Mouse (Mus musculus): ENCODE measurements around the gene Alb. TPM values are rescaled to one million over a fixed set of nuclear protein-coding genes. Genes with fewer than 3 reads are reported as not detected.

Alb gene
- not detected in 2 replicates for total RNA-seq (2012; rRNA removed)
- not detected for polyA plus RNA-seq (2012; ENCODE audit: insufficient read depth in 1 of 2, insufficient read length in 2 of 2, low read depth in 1 of 2, low replicate concordance in 2 of 2, missing spikeins in 1 of 2)

DNA sequence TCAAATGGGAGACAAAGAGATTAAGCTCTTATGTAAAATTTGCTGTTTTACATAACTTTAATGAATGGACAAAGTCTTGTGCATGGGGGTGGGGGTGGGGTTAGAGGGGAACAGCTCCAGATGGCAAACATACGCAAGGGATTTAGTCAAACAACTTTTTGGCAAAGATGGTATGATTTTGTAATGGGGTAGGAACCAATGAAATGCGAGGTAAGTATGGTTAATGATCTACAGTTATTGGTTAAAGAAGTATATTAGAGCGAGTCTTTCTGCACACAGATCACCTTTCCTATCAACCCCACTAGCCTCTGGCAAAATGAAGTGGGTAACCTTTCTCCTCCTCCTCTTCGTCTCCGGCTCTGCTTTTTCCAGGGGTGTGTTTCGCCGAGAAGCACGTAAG lies at the start of gene Alb:
Alb (plus strand) TSS at position 279 of the 400 bp plus-strand sequence.
- H3K9ac ChIP-seq (ENCODE audit: control insufficient read depth, low read depth, low read length, poor library complexity, severe bottlenecking), result no peak within 1 kb of the TSS
- no peaks in the 10 kb centered on the region for H3K36me3 ChIP-seq (ENCODE audit: control insufficient read depth in 1 of 2, insufficient read depth in 2 of 2, low read length in 2 of 2)
- no peaks in the 10 kb centered on the region for H3K4me1 ChIP-seq (ENCODE audit: control insufficient read depth in 1 of 2, insufficient read depth in 2 of 2, low read length in 2 of 2)
- no peaks in the 10 kb centered on the region for H3K27me3 ChIP-seq (ENCODE audit: control insufficient read depth in 1 of 2, insufficient read depth in 2 of 2, low read length in 2 of 2)
- H3K9me3 ChIP-seq (replicated peaks; ENCODE audit: insufficient read depth, low read length), result no peaks in the 10 kb centered on the region
- no peak within 1 kb of the TSS for H3K27ac ChIP-seq (ENCODE audit: control insufficient read depth, low read depth, low read length)
- no peak within 1 kb of the TSS for H3K4me3 ChIP-seq (ENCODE audit: control insufficient read depth in 1 of 2, insufficient read depth in 1 of 2, low read depth in 2 of 2, low read length in 2 of 2)
- no peaks in the 10 kb centered on the region for H3K79me2 ChIP-seq (ENCODE audit: control insufficient read depth, insufficient read depth, low read length, poor library complexity)
- TF ChIP-seq JUND (IDR thresholded peaks at IDR 0.05; ENCODE audit: low read depth, low read length), result no peak
- TF ChIP-seq MAX (IDR thresholded peaks at IDR 0.05; ENCODE audit: low read length), result no peak
- TF ChIP-seq NELFE (IDR thresholded peaks at IDR 0.05; ENCODE audit: low read depth, low read length), result no peak
- TF ChIP-seq POLR2AphosphoS2 (IDR thresholded peaks at IDR 0.05; ENCODE audit: low read length), result no peak
- TF ChIP-seq TAL1 (IDR thresholded peaks at IDR 0.05; ENCODE audit: low read length), result no peak
- TF ChIP-seq GATA1 (IDR thresholded peaks at IDR 0.05; ENCODE audit: low read depth, low read length), result no peak
- TF ChIP-seq MYC (IDR thresholded peaks at IDR 0.05; ENCODE audit: low read depth, low read length), result no peak
- TF ChIP-seq UBTF (IDR thresholded peaks at IDR 0.05; ENCODE audit: borderline replicate concordance, insufficient read depth, low read depth, low read length), result no peak
- TF ChIP-seq NRF1 (IDR thresholded peaks at IDR 0.05; ENCODE audit: insufficient read depth, low read depth, low read length, poor library complexity, severe bottlenecking), result no peak
- TF ChIP-seq ZKSCAN1 (IDR thresholded peaks at IDR 0.05; ENCODE audit: low read depth, low read length), result no peak
- no peak for TF ChIP-seq TCF12 (IDR thresholded peaks at IDR 0.05; ENCODE audit: low read depth, low read length)
- TF ChIP-seq POLR2AphosphoS5 (IDR thresholded peaks at IDR 0.05; ENCODE audit: borderline replicate concordance, low read depth, low read length), result no peak
- TF ChIP-seq MXI1 (IDR thresholded peaks at IDR 0.05; ENCODE audit: low read depth, low read length), result no peak
- no peak for TF ChIP-seq MEF2A (IDR thresholded peaks at IDR 0.05; ENCODE audit: extremely low read depth, insufficient replicate concordance, low read depth, low read length, poor library complexity, severe bottlenecking)
- TF ChIP-seq E2F4 (IDR thresholded peaks at IDR 0.05; ENCODE audit: borderline replicate concordance, low read depth, low read length), result no peak
- TF ChIP-seq ZNF384 (IDR thresholded peaks at IDR 0.05; ENCODE audit: low read depth, low read length), result no peak
- DNase-seq (ENCODE audit: low read depth, low spot score), result no peak

DNA sequence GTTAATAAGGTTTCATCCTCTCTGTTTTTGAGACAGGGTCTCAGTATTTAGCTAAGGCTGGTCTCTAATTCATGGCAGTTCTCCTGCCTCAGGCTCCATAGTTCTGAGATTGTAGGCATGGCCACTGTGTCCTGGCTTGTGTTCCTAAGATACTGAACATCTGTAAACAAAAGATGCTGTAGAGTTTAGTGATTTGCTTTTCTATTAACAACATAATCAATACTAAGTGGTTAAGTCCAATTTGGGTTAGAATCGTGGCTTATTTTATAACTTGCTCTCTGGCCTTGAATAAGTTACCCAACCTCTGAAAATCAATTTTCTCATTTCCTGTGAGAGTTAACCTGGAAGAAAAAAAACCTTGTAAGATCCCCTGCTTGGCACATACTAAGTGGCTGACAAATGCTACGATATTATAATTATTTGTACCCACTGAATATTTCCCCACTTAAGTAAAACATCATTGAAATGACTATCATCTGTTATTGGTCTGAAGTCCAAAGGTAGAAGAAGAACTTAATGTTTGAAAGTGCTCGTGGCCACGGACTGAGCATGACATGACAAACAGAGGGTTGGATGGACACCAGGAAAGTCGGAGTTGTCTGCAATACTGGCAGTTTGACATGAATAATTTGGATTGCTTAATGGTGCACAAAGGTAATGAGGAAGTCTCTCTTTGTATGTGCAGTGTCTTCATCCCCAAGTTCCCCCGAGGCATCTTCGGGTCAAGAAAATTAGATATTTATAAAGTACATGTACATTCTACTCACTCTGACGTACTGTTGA lies 46.4 kb upstream of the Alb start:
- DNase-seq (ENCODE audit: low read depth, low spot score), result no peak
- no peaks in the 10 kb centered on the region for H3K79me2 ChIP-seq (ENCODE audit: control insufficient read depth, insufficient read depth, low read length, poor library complexity)
- H3K9ac ChIP-seq (ENCODE audit: control insufficient read depth, low read depth, low read length, poor library complexity, severe bottlenecking), result no peak overlapping the region
- H3K4me3 ChIP-seq (ENCODE audit: control insufficient read depth in 1 of 2, insufficient read depth in 1 of 2, low read depth in 2 of 2, low read length in 2 of 2), result no peak overlapping the region
- H3K27ac ChIP-seq (ENCODE audit: control insufficient read depth, low read depth, low read length), result no peak overlapping the region
- no peak for TF ChIP-seq SIN3A (IDR thresholded peaks at IDR 0.05; ENCODE audit: low read length)
- TF ChIP-seq HCFC1 (IDR thresholded peaks at IDR 0.05; ENCODE audit: low read depth, low read length), result no peak
- TF ChIP-seq ZKSCAN1 (IDR thresholded peaks at IDR 0.05; ENCODE audit: low read depth, low read length), result no peak
- TF ChIP-seq ELF1 (IDR thresholded peaks at IDR 0.05; ENCODE audit: low read depth, low read length), result no peak
- TF ChIP-seq MAZ (IDR thresholded peaks at IDR 0.05; ENCODE audit: low read depth, low read length), result no peak
- TF ChIP-seq MAX (IDR thresholded peaks at IDR 0.05; ENCODE audit: low read length), result no peak
- no peak for TF ChIP-seq TAL1 (IDR thresholded peaks at IDR 0.05; ENCODE audit: low read length)
- no peak for TF ChIP-seq CTCF (IDR thresholded peaks at IDR 0.05 in 2 of 3, conservative IDR thresholded peaks at IDR 0.05 in 1 of 3; ENCODE audit: control insufficient read depth in 1 of 3, insufficient read depth in 1 of 3, low read depth in 2 of 3, low read length in 3 of 3, poor library complexity in 1 of 3, severe bottlenecking in 1 of 3)
- no peak for TF ChIP-seq ZMIZ1 (IDR thresholded peaks at IDR 0.05; ENCODE audit: low read depth, low read length)
- no peak for TF ChIP-seq EP300 (IDR thresholded peaks at IDR 0.05; ENCODE audit: low read depth in 1 of 2, low read length in 2 of 2)
- no peak for TF ChIP-seq UBTF (IDR thresholded peaks at IDR 0.05; ENCODE audit: borderline replicate concordance, insufficient read depth, low read depth, low read length)
- no peak for TF ChIP-seq CHD2 (IDR thresholded peaks at IDR 0.05; ENCODE audit: low read length)
- no peak for TF ChIP-seq KAT2A (conservative IDR thresholded peaks at IDR 0.05; ENCODE audit: low read depth, low read length)
- TF ChIP-seq MAFK (IDR thresholded peaks at IDR 0.05; ENCODE audit: borderline replicate concordance, low read depth, low read length), result no peak
- TF ChIP-seq POLR2A (IDR thresholded peaks at IDR 0.05; ENCODE audit: control insufficient read depth in 1 of 2, insufficient read depth in 1 of 2, low read depth in 1 of 2, low read length in 2 of 2, poor library complexity in 1 of 2), result no peak
- TF ChIP-seq BHLHE40 (IDR thresholded peaks at IDR 0.05; ENCODE audit: borderline replicate concordance, low read depth, low read length), result no peak
- no peak for TF ChIP-seq POLR2AphosphoS2 (IDR thresholded peaks at IDR 0.05; ENCODE audit: low read length)
- no peak for TF ChIP-seq MYC (IDR thresholded peaks at IDR 0.05; ENCODE audit: low read depth, low read length)
- H3K4me1 ChIP-seq (ENCODE audit: control insufficient read depth in 1 of 2, insufficient read depth in 2 of 2, low read length in 2 of 2), result no peaks in the 10 kb centered on the region
- no peaks in the 10 kb centered on the region for H3K9me3 ChIP-seq (replicated peaks; ENCODE audit: insufficient read depth, low read length)
- no peaks in the 10 kb centered on the region for H3K36me3 ChIP-seq (ENCODE audit: control insufficient read depth in 1 of 2, insufficient read depth in 2 of 2, low read length in 2 of 2)
- H3K27me3 ChIP-seq (ENCODE audit: control insufficient read depth in 1 of 2, insufficient read depth in 2 of 2, low read length in 2 of 2), result no peaks in the 10 kb centered on the region

All from MEL (cell line).